Mouse (Mus musculus): ENCODE data around the gene Foxn3. TPM values are rescaled to one million over a fixed set of nuclear protein-coding genes. Genes with fewer than 3 reads are reported as not detected.

The Foxn3 gene
- total and polyA plus RNA-seq, 2 experiments from 2014 or later = 50.4 to 69.0 TPM

DNA sequence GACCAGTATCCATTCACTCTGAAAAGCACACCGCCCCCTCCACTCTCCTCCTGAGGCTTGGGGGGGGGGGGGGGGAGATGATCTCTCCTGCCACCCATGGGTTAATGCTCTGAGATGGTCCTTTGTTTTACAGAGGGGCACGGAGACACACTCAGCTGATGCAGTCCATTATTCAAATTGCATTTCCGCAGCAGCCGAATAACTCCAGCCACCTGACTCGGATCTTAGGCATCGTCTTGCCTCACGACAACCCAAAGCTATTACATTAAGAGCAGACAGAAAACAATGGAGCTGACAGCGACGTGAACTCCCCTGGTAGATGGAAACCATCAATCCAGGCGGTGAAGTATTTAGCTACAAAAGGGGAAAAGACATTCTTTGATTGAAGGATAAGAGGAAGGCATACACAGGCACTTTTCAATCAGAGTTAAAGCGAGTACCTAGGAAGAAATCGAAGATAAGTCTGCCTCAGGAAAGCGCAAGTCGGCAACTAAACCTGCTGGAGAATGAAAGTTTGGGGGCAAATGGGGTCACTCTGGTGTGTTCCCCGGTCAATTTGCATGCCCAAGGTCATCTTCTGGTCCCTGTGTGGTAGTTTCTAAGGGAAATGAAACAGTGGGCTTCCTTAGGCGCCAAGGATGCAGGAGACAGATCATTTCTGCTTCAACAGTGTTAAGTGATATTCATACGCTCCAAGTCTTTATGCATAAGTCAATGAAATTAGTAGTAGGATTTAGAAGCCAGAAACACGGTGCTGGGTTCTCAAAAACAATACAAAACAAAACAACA is 65.0 kb downstream of the Foxn3 start:
- peak overlapping the region; percentile 22 for H3K4me3 ChIP-seq (ENCODE audit: low read length)
- DNase-seq (ENCODE audit: low spot score) = peak; percentile 11
- H3K4me2 ChIP-seq (ENCODE audit: low read depth, low read length) = peak overlapping the region; percentile 54
- H3K4me1 ChIP-seq (ENCODE audit: insufficient read depth, low read length) = no peaks in the 10 kb centered on the region
- H3K27me3 ChIP-seq (ENCODE audit: insufficient read depth, low read length) = no peaks in the 10 kb centered on the region
- ATAC-seq = peak; percentile 45; the same call in 1 of the 2 replicates
- H3K27ac ChIP-seq = peak overlapping the region; percentile 58
- H3K9ac ChIP-seq (replicated peaks; ENCODE audit: low read length) = peak overlapping the region; percentile 19; the same call in 1 of the 2 replicates
- no peaks in the 10 kb centered on the region for H3K36me3 ChIP-seq (ENCODE audit: insufficient read depth, low read length)
- no peak for TF ChIP-seq CTCF (IDR thresholded peaks at IDR 0.05; ENCODE audit: low read depth)
- 17% methylated on average over 18 of the region's 18 CpGs for WGBS
- H3K9me3 ChIP-seq (ENCODE audit: low read length) = no peaks in the 10 kb centered on the region

DNA sequence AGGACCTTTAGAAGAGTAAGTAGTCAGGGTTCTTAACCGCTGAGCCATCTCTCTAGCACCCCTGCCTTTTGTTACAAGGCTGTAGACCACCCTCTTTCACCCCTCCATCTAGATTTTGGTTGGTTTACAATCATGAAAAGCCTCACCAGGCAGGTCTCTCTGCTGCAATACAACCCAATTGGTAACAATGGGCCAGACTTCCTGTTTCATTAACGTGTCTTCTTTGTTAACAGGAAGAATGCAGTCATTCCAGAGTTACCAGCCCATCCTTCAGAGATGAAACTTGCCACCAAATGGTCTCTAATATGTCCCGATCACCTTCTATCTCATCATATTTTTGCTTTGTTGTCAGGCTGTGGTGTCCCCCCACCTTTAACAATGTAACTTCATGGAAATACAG is 66.4 kb downstream of the Foxn3 start:
- Histone ChIP-seq H3K4me2 (ENCODE audit: low read depth, low read length) (no peak overlapping the region), H3K4me1 (ENCODE audit: insufficient read depth, low read length) (no peaks in the 10 kb centered on the region), H3K27ac (no peak overlapping the region), H3K27me3 (ENCODE audit: insufficient read depth, low read length) (no peaks in the 10 kb centered on the region), H3K9ac (replicated peaks; ENCODE audit: low read length) (no peak overlapping the region), H3K9me3 (ENCODE audit: low read length) (no peaks in the 10 kb centered on the region), H3K4me3 (ENCODE audit: low read length) (no peak overlapping the region), H3K36me3 (ENCODE audit: insufficient read depth, low read length) (no peaks in the 10 kb centered on the region)
- DNase-seq (ENCODE audit: low spot score) (no peak), ATAC-seq (no peak)
- TF ChIP-seq CTCF (IDR thresholded peaks at IDR 0.05; ENCODE audit: low read depth) = no peak
- 84% methylated on average over 3 of the region's 3 CpGs for WGBS

DNA sequence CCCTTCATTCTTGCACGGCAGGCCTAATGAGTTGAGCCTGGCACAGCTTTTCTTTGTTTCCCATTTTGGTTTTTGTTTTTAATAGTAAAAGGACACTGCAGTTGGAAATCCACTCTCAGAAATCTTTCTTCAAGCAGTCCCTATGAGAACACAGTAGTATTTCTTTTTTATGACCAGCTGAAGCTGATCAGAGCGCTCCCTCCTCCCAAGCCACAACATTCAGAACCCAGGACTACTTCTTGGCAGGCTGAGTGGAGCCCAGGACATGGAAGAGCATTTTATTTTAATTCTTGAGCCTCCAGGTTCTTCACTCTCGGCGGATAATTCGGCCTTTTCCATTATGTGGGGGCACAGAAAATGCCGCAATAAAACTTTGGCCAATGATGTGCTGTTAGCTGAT is 73.2 kb downstream of the Foxn3 start:
- H3K36me3 ChIP-seq (ENCODE audit: insufficient read depth, low read length) = no peaks in the 10 kb centered on the region
- DNase-seq (ENCODE audit: low spot score) = no peak
- H3K27me3 ChIP-seq (ENCODE audit: insufficient read depth, low read length) = no peaks in the 10 kb centered on the region
- ATAC-seq = no peak
- no peaks in the 10 kb centered on the region for H3K9me3 ChIP-seq (ENCODE audit: low read length)
- 79% methylated on average over 6 of the region's 6 CpGs for WGBS
- no peak overlapping the region for H3K4me2 ChIP-seq (ENCODE audit: low read depth, low read length)
- H3K4me3 ChIP-seq (ENCODE audit: low read length) = no peak overlapping the region
- no peak overlapping the region for H3K27ac ChIP-seq
- TF ChIP-seq CTCF (IDR thresholded peaks at IDR 0.05; ENCODE audit: low read depth) = no peak
- H3K4me1 ChIP-seq (ENCODE audit: insufficient read depth, low read length) = no peaks in the 10 kb centered on the region; the same call in 1 of the 2 replicates
- H3K9ac ChIP-seq (replicated peaks; ENCODE audit: low read length) = no peak overlapping the region

DNA sequence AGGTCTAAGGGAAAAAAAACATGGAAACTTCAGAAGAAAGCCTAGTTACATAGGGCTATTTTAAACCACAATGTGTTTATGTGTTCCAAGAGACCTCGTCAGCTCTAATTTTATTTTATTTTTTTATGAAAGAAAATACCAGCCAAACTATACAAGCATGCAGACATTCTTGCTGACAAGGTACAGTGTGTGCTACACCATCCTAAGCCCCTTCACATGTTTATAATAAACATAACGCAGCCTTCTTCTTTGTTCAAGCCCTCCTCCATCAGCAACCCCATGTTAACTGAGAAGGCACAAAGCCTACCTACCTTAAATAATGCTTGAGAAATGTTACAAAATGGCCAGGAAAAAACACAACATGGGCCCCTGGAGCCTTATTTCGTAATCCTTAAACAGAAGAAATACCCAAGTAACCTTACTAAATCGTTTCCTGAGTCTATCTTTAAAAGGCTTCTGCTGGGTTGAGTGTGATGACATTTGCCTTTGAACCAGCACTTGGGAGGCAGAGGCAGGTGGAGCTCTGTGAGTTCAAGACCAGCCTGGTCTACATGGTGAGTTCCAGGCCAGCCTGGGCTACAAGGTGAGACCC is 74.3 kb downstream of the Foxn3 start:
- Histone ChIP-seq H3K27ac (no peak overlapping the region), H3K4me3 (ENCODE audit: low read length) (no peak overlapping the region), H3K27me3 (ENCODE audit: insufficient read depth, low read length) (no peaks in the 10 kb centered on the region), H3K9me3 (ENCODE audit: low read length) (no peaks in the 10 kb centered on the region), H3K9ac (replicated peaks; ENCODE audit: low read length) (no peak overlapping the region), H3K4me1 (ENCODE audit: insufficient read depth, low read length) (no peaks in the 10 kb centered on the region; the same call in 1 of the 2 replicates), H3K4me2 (ENCODE audit: low read depth, low read length) (no peak overlapping the region), H3K36me3 (ENCODE audit: insufficient read depth, low read length) (no peaks in the 10 kb centered on the region)
- DNase-seq (ENCODE audit: low spot score) = no peak
- no peak for TF ChIP-seq CTCF (IDR thresholded peaks at IDR 0.05; ENCODE audit: low read depth)
- no peak for ATAC-seq
- WGBS = 87% methylated on average over 4 of the region's 4 CpGs

DNA sequence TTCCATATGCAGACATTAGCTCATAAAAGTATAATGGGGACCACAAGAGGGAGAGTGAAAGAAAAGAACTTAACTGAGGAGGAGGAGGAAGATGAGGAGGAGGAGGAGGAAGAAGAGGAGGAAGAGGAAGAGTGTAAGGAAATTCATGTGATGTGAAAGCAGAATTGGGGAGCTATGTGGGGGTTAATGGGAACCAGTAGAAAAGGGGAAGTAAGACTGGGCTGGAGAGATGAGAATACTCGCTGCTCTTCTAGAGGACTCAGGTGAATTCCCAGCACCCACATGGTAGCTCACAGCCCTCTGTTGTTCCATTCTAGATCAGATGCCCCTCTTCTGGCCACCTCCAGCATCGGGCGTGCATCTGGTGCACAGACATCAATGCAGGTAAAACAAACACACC is 83.0 kb downstream of the Foxn3 start:
- Histone ChIP-seq H3K9me3 (ENCODE audit: low read length) (no peaks in the 10 kb centered on the region), H3K9ac (replicated peaks; ENCODE audit: low read length) (no peak overlapping the region), H3K4me2 (ENCODE audit: low read depth, low read length) (no peak overlapping the region), H3K4me1 (ENCODE audit: insufficient read depth, low read length) (no peaks in the 10 kb centered on the region), H3K27ac (no peak overlapping the region), H3K4me3 (ENCODE audit: low read length) (no peak overlapping the region), H3K36me3 (ENCODE audit: insufficient read depth, low read length) (no peaks in the 10 kb centered on the region), H3K27me3 (ENCODE audit: insufficient read depth, low read length) (no peaks in the 10 kb centered on the region)
- TF ChIP-seq CTCF (IDR thresholded peaks at IDR 0.05; ENCODE audit: low read depth) = no peak
- WGBS = 90% methylated on average over 3 of the region's 3 CpGs
- ATAC-seq = no peak
- no peak for DNase-seq (ENCODE audit: low spot score)

DNA sequence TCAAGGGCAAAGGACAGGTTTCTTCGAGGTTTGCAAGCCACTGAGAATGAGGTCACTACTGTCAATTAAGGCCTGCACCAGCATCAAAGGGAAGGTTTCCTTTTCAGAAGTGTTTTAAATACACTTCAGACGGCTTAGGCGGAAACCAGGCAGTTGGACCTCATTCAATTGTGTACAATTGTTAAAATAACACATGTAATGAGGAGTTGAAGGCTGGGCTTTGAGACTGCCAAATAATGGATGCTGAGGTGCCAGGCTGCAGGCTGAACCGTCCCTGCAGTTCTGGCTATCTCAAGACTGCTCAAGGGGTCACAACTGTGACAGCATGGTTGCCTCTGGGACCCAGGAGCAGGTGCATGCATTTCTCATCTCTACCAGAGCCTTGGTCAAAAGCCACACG is 89.2 kb downstream of the Foxn3 start:
- Histone ChIP-seq H3K27ac (no peak overlapping the region), H3K27me3 (ENCODE audit: insufficient read depth, low read length) (no peaks in the 10 kb centered on the region), H3K4me3 (ENCODE audit: low read length) (no peak overlapping the region), H3K9me3 (ENCODE audit: low read length) (no peaks in the 10 kb centered on the region), H3K9ac (replicated peaks; ENCODE audit: low read length) (no peak overlapping the region), H3K36me3 (ENCODE audit: insufficient read depth, low read length) (no peaks in the 10 kb centered on the region), H3K4me1 (ENCODE audit: insufficient read depth, low read length) (0 out of 2 replicates have a peak, but pooled peaks cover 3% of the 10 kb centered on the region), H3K4me2 (ENCODE audit: low read depth, low read length) (no peak overlapping the region)
- no peak for ATAC-seq
- DNase-seq (ENCODE audit: low spot score) = no peak
- TF ChIP-seq CTCF (IDR thresholded peaks at IDR 0.05; ENCODE audit: low read depth) = no peak
- WGBS = 30% methylated on average over 5 of the region's 5 CpGs
